Mouse (Mus musculus) left cerebral cortex, postnatal 10 days (tissue): ENCODE measurements around the gene Atp1b1. TPM values are rescaled to one million over a fixed set of nuclear protein-coding genes. Genes with fewer than 3 reads are reported as not detected.

Experiments
- DNase-seq, 2 experiments: peaks; one replicate each; pipeline ENCODE4 v3.0.0; 2021 to 2022; ENCODE audit warnings: low spot score in 2 of 2, mixed read lengths in 1 of 2; ENCODE audit errors: extremely low spot score in 1 of 2
- intact Hi-C: fragments of 180-260 bp; cut with DNase I; formaldehyde crosslinking; loops from one replicate; pipeline ENCODE4 v1.15.1; 2025
- total RNA-seq, 2 experiments: library from RNA; stranded (reverse); gene quantifications; 2 replicates each; pipeline ENCODE4 v1.2.3; 2021

The Atp1b1 gene
- total RNA-seq, 2 experiments from 2014 or later: 1,479 to 1,505 TPM

DNA sequence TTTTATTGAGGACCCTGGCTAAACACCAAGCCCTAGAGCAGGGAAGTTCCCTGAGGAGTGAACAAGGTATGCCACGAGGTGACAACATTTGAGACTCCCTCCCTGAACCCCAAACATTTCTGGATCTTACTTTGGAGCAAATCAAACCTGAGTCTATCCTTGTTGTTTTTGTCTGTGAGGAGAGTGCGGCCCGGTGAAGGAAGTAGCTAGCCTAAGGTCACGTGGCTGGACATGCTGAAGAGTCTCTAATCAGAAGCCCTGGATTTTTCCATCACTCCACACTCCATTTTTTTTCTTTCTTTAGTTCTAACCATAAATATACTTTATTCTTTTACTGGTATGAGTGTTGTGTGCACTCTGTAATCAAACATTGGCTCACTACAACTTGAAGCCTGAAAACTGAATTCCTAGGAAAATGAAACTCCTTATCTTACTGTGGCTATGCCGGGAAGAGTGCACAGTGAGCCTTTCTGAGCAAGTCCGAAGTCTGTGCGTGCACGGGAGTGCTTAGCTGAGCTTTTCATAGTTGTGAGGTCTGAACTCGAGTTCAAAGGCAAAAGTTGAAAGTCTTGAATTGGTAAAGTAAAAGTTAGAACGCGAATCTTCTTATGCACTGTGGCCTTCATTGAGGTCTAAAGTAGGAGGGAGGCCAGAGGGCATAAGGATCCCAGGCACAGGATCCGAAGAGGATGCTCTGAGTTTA, 41.3 kb downstream of the Atp1b1 start:
- no peak for DNase-seq
- intact Hi-C loops: no loop called here

DNA sequence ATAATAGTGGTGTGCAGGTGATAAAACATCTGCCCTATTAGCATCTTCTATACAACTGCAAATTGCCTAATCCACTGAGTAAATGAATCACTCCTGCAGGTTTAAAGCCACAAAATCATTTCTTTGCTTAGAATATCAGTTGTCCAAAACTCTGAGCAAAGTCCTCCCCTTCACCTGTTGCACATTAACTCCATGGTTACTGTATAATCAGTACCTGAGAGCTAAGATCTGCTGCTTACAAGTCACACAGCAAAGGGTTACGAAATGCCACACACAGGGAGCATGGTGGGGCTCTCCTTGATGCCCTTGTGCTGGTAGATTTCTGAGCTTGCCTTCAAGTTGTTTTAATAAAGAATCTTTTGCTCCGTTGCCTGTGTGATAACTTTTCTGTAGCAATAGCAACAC, 42.8 kb downstream of the Atp1b1 start:
- no peak for DNase-seq
- intact Hi-C loops: no loop called here

DNA sequence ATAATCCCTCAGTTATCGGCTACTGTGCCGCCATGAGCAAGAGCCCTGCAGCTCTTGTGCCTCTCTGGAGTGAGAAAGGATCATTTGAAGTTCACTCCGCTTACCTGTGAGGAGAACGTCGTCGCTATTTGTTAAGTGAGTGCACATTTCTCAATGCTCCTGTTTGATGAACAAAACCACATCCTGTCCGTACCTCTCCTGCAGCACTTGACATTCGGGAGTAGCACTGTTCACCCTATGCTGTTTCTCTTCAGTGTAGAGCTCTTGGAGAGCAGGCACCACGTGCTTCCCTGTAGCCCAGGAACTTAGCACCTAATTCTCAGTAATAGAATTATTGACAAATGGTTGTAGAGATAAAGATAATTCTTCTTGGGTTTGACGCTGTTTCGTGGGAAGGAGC, 44.5 kb downstream of the Atp1b1 start:
- intact Hi-C loops: no loop called here
- DNase-seq: no peak

DNA sequence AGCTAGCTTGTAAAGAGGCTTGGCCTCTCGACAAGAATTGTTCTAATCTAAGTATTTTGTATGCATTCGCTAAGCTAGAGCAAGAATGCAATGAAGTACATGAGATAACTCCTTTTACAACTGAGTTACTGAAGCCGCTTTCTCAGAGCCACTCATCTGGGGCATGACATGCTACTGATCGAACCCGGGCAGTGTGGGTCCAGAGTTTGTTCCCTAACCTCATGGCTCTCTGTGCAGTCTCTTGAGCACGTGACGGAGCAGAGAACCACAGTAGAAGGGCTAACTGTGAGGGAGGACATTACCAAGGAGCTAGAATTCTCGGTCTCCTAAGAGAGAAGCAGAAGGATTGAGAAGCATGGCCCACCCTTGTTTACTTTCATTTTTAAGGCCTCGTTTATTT, 45.2 kb downstream of the Atp1b1 start:
- intact Hi-C loops: no loop called here

DNA sequence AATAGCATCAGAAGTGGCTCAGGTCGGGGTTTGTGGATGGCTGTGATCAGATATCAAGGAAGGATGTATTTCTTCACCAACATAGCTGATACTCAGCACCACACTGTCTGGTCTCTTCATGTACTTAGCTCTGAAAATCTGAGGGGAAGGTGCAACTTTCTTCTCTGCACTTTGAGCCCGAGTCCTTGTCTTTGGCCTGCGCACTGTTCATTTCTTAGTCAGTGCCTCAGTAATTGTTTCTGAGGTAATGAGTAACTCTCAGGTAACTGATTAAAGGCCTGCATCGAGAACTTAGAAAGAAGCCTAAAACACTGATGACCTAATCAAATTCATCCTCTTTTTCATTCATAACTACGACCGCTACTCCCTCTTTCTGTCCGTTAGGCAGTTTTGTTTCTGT, 46.8 kb downstream of the Atp1b1 start:
- intact Hi-C loops: no loop called here
- DNase-seq: no peak

More for the DNA sequence above, 45.2 kb downstream of the Atp1b1 start:
- no peak for DNase-seq

DNA sequence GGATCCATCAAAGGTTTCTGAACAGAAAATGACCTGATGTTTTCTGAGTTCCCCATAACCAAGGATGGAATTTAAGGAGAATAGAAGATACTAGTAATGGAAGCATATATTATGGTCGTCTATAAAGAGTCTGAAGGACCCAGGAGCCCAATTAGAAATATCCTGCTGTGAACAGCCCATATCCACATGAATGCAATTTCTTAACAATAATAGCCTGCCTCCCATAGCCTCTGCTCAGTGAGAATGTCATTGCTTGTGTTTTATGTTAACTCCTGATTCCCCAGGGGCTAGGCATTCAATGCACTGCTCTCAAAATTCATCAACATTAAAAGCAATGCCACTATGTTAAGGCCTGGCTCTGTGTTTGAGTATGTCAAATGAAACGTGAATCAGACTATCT, 49.5 kb downstream of the Atp1b1 start:
- no peak for DNase-seq
- intact Hi-C loops: no loop called here

DNA sequence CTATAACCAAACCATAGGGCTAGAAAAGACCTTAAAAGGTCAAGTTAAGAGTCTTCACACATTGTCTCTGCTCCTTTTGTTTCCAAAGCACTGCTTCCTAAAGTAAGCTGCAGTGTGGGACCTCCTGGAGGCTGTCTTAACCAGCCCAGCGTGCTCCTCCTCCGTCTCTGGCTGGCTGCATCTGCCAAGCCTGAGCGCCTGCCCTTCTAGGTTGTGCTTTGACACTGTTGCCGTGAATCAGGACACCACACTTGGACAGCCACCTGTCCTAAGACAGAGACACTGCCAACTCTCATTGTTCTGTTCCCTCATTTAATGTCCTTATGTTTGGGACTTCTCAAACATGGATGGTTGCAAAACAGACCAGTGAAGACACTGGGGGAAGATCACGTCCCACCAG, 51.6 kb downstream of the Atp1b1 start:
- DNase-seq: no peak
- intact Hi-C loops: no loop called here

DNA sequence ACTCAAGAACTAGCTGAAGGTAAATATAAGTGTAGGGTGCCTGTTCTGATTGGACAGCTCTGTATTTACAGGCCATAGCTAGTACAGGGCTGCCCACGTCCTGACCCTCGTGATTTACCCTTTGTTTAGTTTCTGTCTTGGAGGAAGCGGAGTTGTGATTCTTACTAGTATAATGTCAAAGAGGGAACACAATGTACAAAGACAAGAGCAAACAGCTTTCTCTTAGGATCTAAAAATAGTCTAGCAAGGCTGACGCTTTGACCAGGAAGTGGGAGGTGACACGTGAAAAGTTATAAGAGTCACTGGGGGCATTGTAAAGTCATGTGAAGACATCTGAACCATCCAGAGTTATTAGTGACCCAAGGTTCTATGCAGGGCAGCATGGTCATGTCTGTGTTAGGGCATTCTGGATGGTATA, 52.8 kb downstream of the Atp1b1 start:
- DNase-seq: no peak
- intact Hi-C loops: no loop called here

DNA sequence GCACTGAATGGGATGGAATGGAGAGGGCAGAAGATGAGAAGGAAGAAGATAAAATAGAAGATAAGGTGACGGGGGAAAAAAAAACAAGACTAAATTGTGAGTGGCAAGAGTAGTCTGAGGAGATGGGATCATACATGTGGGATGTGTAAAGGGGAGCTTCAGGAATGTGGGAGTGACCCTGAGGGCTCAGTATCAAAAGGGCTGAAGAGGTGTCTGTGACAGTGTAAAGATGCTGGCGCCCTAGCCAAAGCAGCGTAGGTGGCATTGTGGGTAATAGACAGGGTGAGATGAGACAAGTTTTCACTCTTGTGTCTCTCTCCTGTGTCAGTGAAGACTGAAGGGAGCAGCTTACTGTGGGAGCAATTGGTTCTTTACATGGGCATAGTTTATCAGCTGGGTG, 58.6 kb downstream of the Atp1b1 start:
- DNase-seq: no peak
- intact Hi-C loops: no loop called here

DNA sequence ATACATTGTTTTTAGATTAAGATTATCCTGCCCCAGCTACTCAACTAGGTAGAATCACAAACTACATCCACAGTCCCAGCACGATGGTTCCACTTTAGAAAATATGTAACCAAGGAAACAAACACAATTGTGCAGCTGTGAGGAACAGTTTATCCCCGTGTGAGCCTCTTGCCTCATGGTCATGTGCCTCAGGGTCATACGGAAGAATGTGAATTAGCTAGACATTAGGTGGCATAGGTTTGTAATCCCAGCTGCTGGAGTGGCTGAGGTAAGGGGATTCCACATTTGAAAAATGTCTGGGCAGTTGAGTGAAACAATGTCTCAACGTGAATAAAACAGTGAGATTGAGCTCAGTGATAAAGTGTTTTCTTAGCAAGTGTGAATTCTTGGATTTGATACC, 60.5 kb downstream of the Atp1b1 start:
- intact Hi-C loops: no loop called here
- DNase-seq: no peak

DNA sequence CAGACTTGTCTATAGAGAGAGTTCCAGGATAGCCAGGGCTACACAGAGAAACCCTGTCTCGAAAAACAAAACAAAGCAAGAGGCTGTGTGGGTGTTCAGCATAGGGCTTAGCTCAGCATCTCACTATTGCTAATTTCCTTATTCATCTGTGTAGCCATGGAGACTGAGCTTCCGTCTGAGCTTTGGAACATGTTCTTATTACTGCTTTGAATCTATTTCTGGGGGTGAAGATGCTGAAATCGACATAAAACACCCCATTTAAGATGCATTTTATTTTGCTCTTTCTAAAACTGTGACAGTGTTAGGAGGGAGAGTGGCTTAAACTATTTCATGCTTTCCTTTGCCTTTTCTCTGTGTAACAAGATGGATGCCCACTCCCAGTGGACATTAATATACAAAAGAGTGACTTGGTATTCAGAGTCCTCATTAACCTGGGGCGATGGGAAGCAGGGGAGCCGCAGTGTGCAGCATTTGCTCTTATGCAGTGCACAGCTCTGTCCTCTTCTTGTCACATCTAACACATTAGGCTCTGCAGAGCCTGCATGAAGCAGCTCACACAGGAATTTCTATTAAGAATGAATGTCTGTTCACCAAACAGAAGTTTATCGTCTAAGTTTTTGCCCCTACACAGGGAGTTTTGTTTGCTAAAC, 62.9 kb downstream of the Atp1b1 start:
- intact Hi-C loops: no loop called here
- DNase-seq: peak in 1 of 2 experiments; percentile 62

DNA sequence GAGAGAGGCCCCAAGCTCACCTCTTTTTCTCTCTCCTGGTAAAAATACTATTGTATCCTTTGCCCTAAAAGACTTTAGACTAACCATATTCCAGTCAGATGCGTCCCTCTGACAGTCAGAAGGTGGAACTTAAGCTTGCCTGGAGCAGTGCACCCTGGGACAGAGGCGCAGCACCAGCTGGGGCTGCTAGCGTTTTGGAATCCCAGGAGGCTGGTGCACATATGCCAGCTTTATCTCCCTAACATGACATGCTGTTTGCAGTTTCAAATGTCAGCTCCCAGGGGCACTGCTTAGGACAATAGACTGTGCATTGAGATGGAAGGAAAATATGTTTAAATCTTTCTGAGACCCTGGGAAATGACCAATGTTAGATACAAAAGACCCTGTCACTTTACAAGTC, 66.0 kb downstream of the Atp1b1 start:
- DNase-seq: no peak
- intact Hi-C loops: no loop called here

DNA sequence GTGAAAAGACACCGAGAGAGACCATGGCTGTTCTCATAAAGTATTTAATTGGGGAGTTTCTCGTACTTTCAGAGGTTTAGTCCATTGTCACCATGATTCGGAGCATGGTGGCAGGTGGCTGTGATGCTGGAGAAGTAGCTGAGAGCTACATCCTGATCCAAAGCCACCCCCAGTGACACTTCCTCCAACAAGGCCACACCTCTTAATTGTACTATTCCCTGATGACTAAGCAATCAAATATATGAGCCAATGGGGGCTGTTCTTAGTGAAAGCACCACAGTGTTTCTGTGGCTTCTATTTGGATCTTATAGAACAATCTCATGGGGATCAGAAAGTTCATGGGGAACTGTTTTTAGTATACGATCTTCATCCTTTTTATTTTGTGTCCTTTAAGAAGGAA, 68.4 kb downstream of the Atp1b1 start:
- no peak for DNase-seq

More for the DNA sequence above, 68.4 kb downstream of the Atp1b1 start:
- intact Hi-C loops: no loop called here

Other genes with a start within 250 kb of the Atp1b1 start
- 10 to 100 TPM in 1 of 2 experiments, 1 to 10 TPM in 1; 9.0 to 12.6 TPM for gene Slc19a2, start 209.3 kb downstream of the Atp1b1 start, total RNA-seq
- 10 to 100 TPM; 21.1 to 21.7 TPM for gene Ccdc181, start 182.8 kb downstream of the Atp1b1 start, total RNA-seq
- 10 to 100 TPM; 21.9 to 24.8 TPM for gene Nme7, start 154.2 kb downstream of the Atp1b1 start, total RNA-seq
- 10 to 100 TPM; 26.0 to 30.2 TPM for gene Blzf1, start 150.9 kb downstream of the Atp1b1 start, total RNA-seq